Mouse (Mus musculus) lung, postnatal 0 days (tissue): ENCODE results near the gene Rprd1b. TPM values are rescaled to one million over a fixed set of nuclear protein-coding genes. Genes with fewer than 3 reads are reported as not detected.

Experiments used
- ATAC-seq: fragments of 200-750 bp; cut with Nextera tagmentation; 2 replicates; pipeline ENCODE4 v1.8.0; 2017; ENCODE audit warnings: moderate library complexity
- DNase-seq: peaks from one replicate; pipeline ENCODE4 v3.0.0-alpha.2; 2016; ENCODE audit warnings: low spot score
- H3K27ac ChIP-seq: fragments of 300-500 bp; sonication (generic); 2 replicates; pipeline ENCODE4 v1.5.1; 2014; ENCODE audit warnings: antibody characterized with exemption, mild to moderate bottlenecking, low read length, mixed read lengths
- H3K27me3 ChIP-seq: fragments of 300-500 bp; sonication (generic); replicated peaks from 2 replicates; pipeline ENCODE4 v1.6.1; 2014; ENCODE audit warnings: low read length, mixed read lengths; ENCODE audit not compliant: insufficient read depth
- H3K36me3 ChIP-seq: fragments of 300-500 bp; sonication (generic); 2 replicates; pipeline ENCODE4 v1.6.1; 2014; ENCODE audit warnings: low read length, mixed read lengths; ENCODE audit not compliant: insufficient read depth
- H3K4me1 ChIP-seq: fragments of 300-500 bp; sonication (generic); 2 replicates; pipeline ENCODE4 v1.6.1; 2014; ENCODE audit warnings: antibody characterized with exemption, low read depth, low read length, mixed read lengths; ENCODE audit not compliant: insufficient read depth
- H3K4me2 ChIP-seq: fragments of 300-500 bp; sonication (generic); replicated peaks from 2 replicates; pipeline ENCODE4 v1.6.1; 2014; ENCODE audit warnings: low read depth, mild to moderate bottlenecking, low read length, moderate library complexity, mixed read lengths
- H3K4me3 ChIP-seq: fragments of 300-500 bp; sonication (generic); 2 replicates; pipeline ENCODE4 v1.5.1; 2014; ENCODE audit warnings: low read depth, low read length
- H3K9ac ChIP-seq: fragments of 300-500 bp; sonication (generic); replicated peaks from 2 replicates; pipeline ENCODE4 v1.6.1; 2014; ENCODE audit warnings: low read depth, mild to moderate bottlenecking
- H3K9me3 ChIP-seq: fragments of 300-500 bp; sonication (generic); 2 replicates; pipeline ENCODE4 v1.6.1; 2016; ENCODE audit warnings: low read length, mixed read lengths
- CTCF ChIP-seq: IDR thresholded peaks from 2 replicates; pipeline ENCODE4 v1.5.1; 2016; ENCODE audit warnings: antibody characterized with exemption, mild to moderate bottlenecking
- EP300 ChIP-seq: IDR thresholded peaks from 2 replicates; pipeline ENCODE4 v1.6.1; 2016; ENCODE audit warnings: antibody characterized with exemption, mild to moderate bottlenecking, control low read depth
- WGBS: fragments of 180-500 bp; shearing (Covaris S2); extraction: QIAGEN DNeasy Blood & Tissue Kit; methylation state at CpG from one replicate; pipeline ENCODE4 v1.1.7; 2014; 5-methylcytosine and 5-hydroxymethylcytosine counted together
- polyA plus RNA-seq: library from polyadenylated mRNA; unstranded; fragments of >200 nt; fragmentation: Nextera tagmentation; extraction: Ambion mirVana; gene quantifications from 2 replicates; pipeline ENCODE4 v1.2.1, GENCODE M21; 2015

Gene Rprd1b
- polyA plus RNA-seq, 1 experiment from 2014 or later: 23.8 TPM

- no peak for DNase-seq
- TF ChIP-seq EP300 (no peak), CTCF (no peak)
- Histone ChIP-seq H3K36me3 (no peaks in the 10 kb centered on the region), H3K4me3 (peak overlapping the region; percentile 21; the same call in 1 of the 2 replicates), H3K9me3 (no peaks in the 10 kb centered on the region), H3K27me3 (no peaks in the 10 kb centered on the region), H3K9ac (no peak overlapping the region), H3K4me1 (peaks cover 50% of the 10 kb centered on the region), H3K4me2 (peak overlapping the region; percentile 70), H3K27ac (peak overlapping the region; percentile 21; the same call in 1 of the 2 replicates)
- ATAC-seq: no peak
- 50% methylated on average over 8 of the region's 8 CpGs for WGBS
These were observed 116.0 kb downstream of the Rprd1b start for GRCm38 (mm10) chr2:158144263-158144662.

- Histone ChIP-seq H3K27ac (peak overlapping the region; percentile 63; the same call in 1 of the 2 replicates), H3K9ac (peak overlapping the region; percentile 3; the same call in 1 of the 2 replicates)
- no peak for DNase-seq
These were observed 116.6 kb downstream of the Rprd1b start for GRCm38 (mm10) chr2:158144750-158145527.

GRCm38 (mm10) chr2:158145528-158146065 lies 117.3 kb downstream of the Rprd1b start:
- ATAC-seq (0 out of 2 replicates have a peak, but pooled peaks have one; percentile 4), DNase-seq (peak; percentile 49)
- Histone ChIP-seq H3K9me3 (no peaks in the 10 kb centered on the region), H3K9ac (peak overlapping the region; percentile 55), H3K4me1 (peaks cover 38% of the 10 kb centered on the region), H3K4me2 (peak overlapping the region; percentile 70), H3K4me3 (peak overlapping the region; percentile 51), H3K27ac (peak overlapping the region; percentile 63), H3K36me3 (no peaks in the 10 kb centered on the region), H3K27me3 (no peaks in the 10 kb centered on the region)
- TF ChIP-seq CTCF (no peak), EP300 (no peak)
- WGBS: 41% methylated on average over 5 of the region's 5 CpGs

More at GRCm38 (mm10) chr2:158144750-158145527, 116.6 kb downstream of the Rprd1b start:
- Histone ChIP-seq H3K4me3 (peak overlapping the region; percentile 51), H3K9me3 (no peaks in the 10 kb centered on the region), H3K4me1 (peaks cover 44% of the 10 kb centered on the region), H3K27me3 (no peaks in the 10 kb centered on the region), H3K36me3 (no peaks in the 10 kb centered on the region), H3K4me2 (peak overlapping the region; percentile 70)
- ATAC-seq: no peak
- WGBS: 64% methylated on average over 6 of the region's 6 CpGs
- no peak for TF ChIP-seq CTCF

- Histone ChIP-seq H3K4me2 (peak within 1 kb of the TSS; percentile 70), H3K4me1 (peaks cover 34% of the 10 kb centered on the region), H3K4me3 (peak within 1 kb of the TSS; percentile 51), H3K9ac (peak within 1 kb of the TSS; percentile 55), H3K27me3 (no peaks in the 10 kb centered on the region), H3K27ac (peak within 1 kb of the TSS; percentile 63), H3K36me3 (no peaks in the 10 kb centered on the region), H3K9me3 (no peaks in the 10 kb centered on the region)
- peak; percentile 90 for DNase-seq
- peak; percentile 85 for ATAC-seq
- TF ChIP-seq EP300 (no peak), CTCF (peak; percentile 82)
- WGBS: 3% methylated on average over 26 of the region's 33 CpGs
These were observed 117.9 kb downstream of the Rprd1b start, which contains the start of gene Tgm2 for GRCm38 (mm10) chr2:158146223-158146622. Tgm2 (minus strand) TSS chr2:158146436.

- Histone ChIP-seq H3K4me3 (no peak overlapping the region), H3K9ac (no peak overlapping the region), H3K27me3 (no peaks in the 10 kb centered on the region), H3K4me2 (no peak overlapping the region), H3K9me3 (no peaks in the 10 kb centered on the region), H3K27ac (no peak overlapping the region), H3K36me3 (no peaks in the 10 kb centered on the region), H3K4me1 (peaks cover 26% of the 10 kb centered on the region)
- TF ChIP-seq CTCF (no peak), EP300 (no peak)
- WGBS: 89% methylated on average over 8 of the region's 8 CpGs
- DNase-seq (no peak), ATAC-seq (no peak)
These were observed 118.7 kb downstream of the Rprd1b start for GRCm38 (mm10) chr2:158146971-158147370.

GRCm38 (mm10) chr2:158151077-158151476 lies 122.8 kb downstream of the Rprd1b start:
- H3K9me3 ChIP-seq: no peaks in the 10 kb centered on the region
- WGBS: 97% methylated on average over 3 of the region's 3 CpGs
- peaks cover 4% of the 10 kb centered on the region; the same call in 1 of the 2 replicates for H3K4me1 ChIP-seq
- no peak overlapping the region for H3K4me3 ChIP-seq
- H3K27me3 ChIP-seq: no peaks in the 10 kb centered on the region
- DNase-seq: no peak
- no peak for TF ChIP-seq EP300
- TF ChIP-seq CTCF: peak; percentile 50
- H3K4me2 ChIP-seq: no peak overlapping the region
- no peak for ATAC-seq
- no peak overlapping the region for H3K9ac ChIP-seq
- H3K36me3 ChIP-seq: no peaks in the 10 kb centered on the region
- no peak overlapping the region for H3K27ac ChIP-seq
